Mouse (Mus musculus): ENCODE data around the gene Baiap2l1. TPM values are rescaled to one million over a fixed set of nuclear protein-coding genes. Genes with fewer than 3 reads are reported as not detected.
A peak's percentile ranks its signal among the peaks of the same experiment; 100 is the strongest.

Gene Baiap2l1
- polyA plus RNA-seq, 1 experiment from 2014 or later: 1.3 TPM

DNA sequence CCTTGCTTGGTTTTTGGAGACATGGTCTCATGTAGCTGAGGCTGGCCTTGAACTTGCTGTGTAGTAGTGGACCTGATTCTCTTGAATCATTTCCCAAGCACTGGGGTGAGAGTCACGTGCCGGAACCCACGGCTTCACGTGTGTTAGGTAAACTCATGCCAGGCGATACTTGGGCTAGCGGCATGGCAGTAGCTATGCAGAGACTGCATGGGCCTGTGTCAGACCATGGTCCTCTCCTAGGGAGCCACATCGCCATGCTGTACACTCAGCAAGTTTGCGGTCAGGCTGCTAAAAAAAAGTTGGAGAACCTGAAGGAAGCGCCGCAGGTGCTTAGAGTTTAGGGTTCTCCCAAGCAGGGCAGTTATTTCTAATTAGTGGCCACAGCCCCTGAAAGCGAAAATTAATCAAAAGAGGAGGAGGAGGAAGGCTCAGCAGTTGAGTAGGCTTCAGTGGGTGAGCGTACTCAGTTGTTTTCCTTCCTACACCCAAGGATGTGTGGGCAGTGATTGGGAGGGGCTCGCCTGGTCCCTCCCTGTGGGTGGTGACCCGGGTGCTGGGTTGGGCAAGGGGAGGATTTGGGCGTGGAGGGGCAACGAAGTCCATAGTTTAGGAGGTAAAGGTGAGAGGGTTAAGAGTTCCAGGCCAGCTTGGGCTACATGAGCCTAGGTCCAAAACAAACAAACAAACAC is 103.6 kb downstream of the Baiap2l1 start:
- no peak overlapping the region for H3K27ac ChIP-seq
- 57% methylated on average over 16 of the region's 16 CpGs for WGBS
- peak overlapping the region; percentile 83 for H3K4me2 ChIP-seq
- H3K36me3 ChIP-seq (ENCODE audit: poor library complexity, severe bottlenecking): peaks cover 10% of the 10 kb centered on the region
- ATAC-seq: peak; percentile 12; the same call in 1 of the 2 replicates
- H3K4me1 ChIP-seq: peaks cover 39% of the 10 kb centered on the region
- H3K27me3 ChIP-seq: no peaks in the 10 kb centered on the region
- peaks cover 5% of the 10 kb centered on the region; the same call in 1 of the 2 replicates for H3K9me3 ChIP-seq (replicated peaks)
- H3K4me3 ChIP-seq: peak overlapping the region; percentile 98
- H3K9ac ChIP-seq: 0 out of 2 replicates have a peak overlapping the region, but pooled peaks have one; percentile 96

DNA sequence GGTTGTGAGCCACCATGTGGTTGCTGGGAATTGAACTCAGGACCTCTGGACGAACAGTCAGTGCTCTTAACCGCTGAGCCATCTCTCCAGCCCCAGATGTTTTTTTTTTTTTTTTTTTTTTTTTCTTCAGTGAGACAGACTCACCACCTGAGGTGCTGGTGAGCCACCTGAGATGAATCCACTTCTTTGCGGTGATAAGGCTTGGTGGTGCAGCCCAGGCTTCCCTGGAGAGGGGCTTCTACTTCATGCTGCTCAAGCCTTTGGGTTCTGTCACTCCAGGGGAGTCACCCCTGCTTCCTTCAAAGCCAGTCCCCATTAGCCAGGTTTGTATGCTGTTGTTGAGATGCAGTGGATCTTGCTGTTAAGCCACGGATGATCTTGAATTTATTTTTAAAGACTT is 104.7 kb downstream of the Baiap2l1 start:
- Histone ChIP-seq H3K27me3 (no peaks in the 10 kb centered on the region), H3K36me3 (ENCODE audit: poor library complexity, severe bottlenecking) (no peaks in the 10 kb centered on the region), H3K4me1 (peaks cover 29% of the 10 kb centered on the region), H3K27ac (no peak overlapping the region), H3K9ac (no peak overlapping the region), H3K4me3 (no peak overlapping the region), H3K4me2 (no peak overlapping the region), H3K9me3 (replicated peaks) (peaks cover 5% of the 10 kb centered on the region; the same call in 1 of the 2 replicates)
- no peak for ATAC-seq
- WGBS: 81% methylated on average over 4 of the region's 4 CpGs

- no peak overlapping the region for H3K27ac ChIP-seq
- WGBS: 92% methylated on average over 13 of the region's 13 CpGs
- no peak overlapping the region for H3K4me3 ChIP-seq
- no peaks in the 10 kb centered on the region for H3K36me3 ChIP-seq (ENCODE audit: poor library complexity, severe bottlenecking)
- no peaks in the 10 kb centered on the region for H3K27me3 ChIP-seq
- H3K4me2 ChIP-seq: no peak overlapping the region
- H3K9ac ChIP-seq: no peak overlapping the region
- H3K4me1 ChIP-seq: peaks cover 17% of the 10 kb centered on the region
- no peak for ATAC-seq
- H3K9me3 ChIP-seq (replicated peaks): peaks cover 5% of the 10 kb centered on the region; the same call in 1 of the 2 replicates
Observed at GRCm38 (mm10) chr5:144251876-144252577, 105.9 kb downstream of the Baiap2l1 start.

- Histone ChIP-seq H3K9me3 (replicated peaks) (peaks cover 5% of the 10 kb centered on the region; the same call in 1 of the 2 replicates), H3K4me2 (no peak overlapping the region), H3K4me3 (no peak overlapping the region), H3K4me1 (0 out of 2 replicates have a peak, but pooled peaks cover 6% of the 10 kb centered on the region), H3K9ac (no peak overlapping the region), H3K27ac (no peak overlapping the region), H3K27me3 (no peaks in the 10 kb centered on the region), H3K36me3 (ENCODE audit: poor library complexity, severe bottlenecking) (no peaks in the 10 kb centered on the region)
- WGBS: 90% methylated on average over 3 of the region's 3 CpGs
- ATAC-seq: no peak
Observed at GRCm38 (mm10) chr5:144249871-144250270, 108.0 kb downstream of the Baiap2l1 start.

DNA sequence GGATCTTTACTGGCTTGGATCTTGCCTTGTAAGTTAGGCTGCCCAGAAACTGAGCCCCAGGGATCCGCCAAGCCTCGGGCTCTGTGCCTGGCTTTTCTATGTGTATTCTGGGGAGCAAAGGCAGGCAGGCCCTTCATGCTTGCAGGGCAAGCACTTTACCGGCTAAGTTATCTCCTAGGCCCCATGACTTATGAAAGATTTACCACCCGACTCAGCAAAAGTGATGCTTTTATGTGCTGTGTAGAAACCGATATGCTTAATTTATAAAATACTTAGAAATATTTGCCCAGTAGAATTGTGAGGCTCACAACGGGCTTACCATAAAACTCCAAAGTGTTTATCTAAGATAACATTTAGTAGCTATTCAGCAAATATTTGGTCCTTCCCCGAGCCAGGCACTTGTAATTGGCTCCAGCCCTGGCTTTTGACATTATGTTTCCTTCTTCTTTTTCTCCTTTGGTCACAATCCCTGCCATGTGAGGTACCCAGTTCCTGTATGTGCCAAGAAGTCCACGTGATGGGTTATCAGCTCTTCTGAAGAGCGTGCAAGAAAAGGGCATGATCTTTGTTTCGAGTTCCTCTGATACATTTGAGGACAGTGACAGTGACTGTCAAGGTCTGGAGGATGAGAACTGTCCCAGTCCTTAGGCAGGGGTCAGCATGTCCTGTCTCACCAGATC is 109.9 kb downstream of the Baiap2l1 start:
- Histone ChIP-seq H3K9ac (no peak overlapping the region), H3K4me3 (no peak overlapping the region), H3K4me1 (no peaks in the 10 kb centered on the region), H3K4me2 (no peak overlapping the region), H3K27me3 (no peaks in the 10 kb centered on the region), H3K27ac (no peak overlapping the region), H3K9me3 (replicated peaks) (peaks cover 5% of the 10 kb centered on the region; the same call in 1 of the 2 replicates), H3K36me3 (ENCODE audit: poor library complexity, severe bottlenecking) (no peaks in the 10 kb centered on the region)
- WGBS: 86% methylated on average over 10 of the region's 10 CpGs
- no peak for ATAC-seq

GRCm38 (mm10) chr5:144247307-144247706 is 110.6 kb downstream of the Baiap2l1 start:
- no peaks in the 10 kb centered on the region for H3K36me3 ChIP-seq (ENCODE audit: poor library complexity, severe bottlenecking)
- H3K4me3 ChIP-seq: no peak overlapping the region
- H3K9me3 ChIP-seq (replicated peaks): peaks cover 5% of the 10 kb centered on the region; the same call in 1 of the 2 replicates
- H3K9ac ChIP-seq: no peak overlapping the region
- H3K4me2 ChIP-seq: no peak overlapping the region
- H3K4me1 ChIP-seq: no peaks in the 10 kb centered on the region
- 80% methylated on average over 10 of the region's 10 CpGs for WGBS
- no peak overlapping the region for H3K27ac ChIP-seq
- no peaks in the 10 kb centered on the region for H3K27me3 ChIP-seq
- no peak for ATAC-seq

- peaks cover 5% of the 10 kb centered on the region; the same call in 1 of the 2 replicates for H3K9me3 ChIP-seq (replicated peaks)
- 94% methylated on average over 7 of the region's 7 CpGs for WGBS
- H3K27ac ChIP-seq: no peak overlapping the region
- ATAC-seq: no peak
- H3K27me3 ChIP-seq: no peaks in the 10 kb centered on the region
- H3K4me2 ChIP-seq: no peak overlapping the region
- H3K4me3 ChIP-seq: no peak overlapping the region
- no peaks in the 10 kb centered on the region for H3K36me3 ChIP-seq (ENCODE audit: poor library complexity, severe bottlenecking)
- no peak overlapping the region for H3K9ac ChIP-seq
- H3K4me1 ChIP-seq: no peaks in the 10 kb centered on the region
Observed at GRCm38 (mm10) chr5:144246669-144247068, 111.2 kb downstream of the Baiap2l1 start.

- Histone ChIP-seq H3K4me1 (no peaks in the 10 kb centered on the region), H3K27ac (no peak overlapping the region), H3K27me3 (no peaks in the 10 kb centered on the region), H3K4me2 (no peak overlapping the region), H3K9ac (no peak overlapping the region), H3K9me3 (replicated peaks) (peaks cover 5% of the 10 kb centered on the region; the same call in 1 of the 2 replicates), H3K4me3 (no peak overlapping the region), H3K36me3 (ENCODE audit: poor library complexity, severe bottlenecking) (no peaks in the 10 kb centered on the region)
- no peak for ATAC-seq
- 63% methylated on average over 2 of the region's 2 CpGs for WGBS
Observed at GRCm38 (mm10) chr5:144245592-144245991, 112.3 kb downstream of the Baiap2l1 start.

DNA sequence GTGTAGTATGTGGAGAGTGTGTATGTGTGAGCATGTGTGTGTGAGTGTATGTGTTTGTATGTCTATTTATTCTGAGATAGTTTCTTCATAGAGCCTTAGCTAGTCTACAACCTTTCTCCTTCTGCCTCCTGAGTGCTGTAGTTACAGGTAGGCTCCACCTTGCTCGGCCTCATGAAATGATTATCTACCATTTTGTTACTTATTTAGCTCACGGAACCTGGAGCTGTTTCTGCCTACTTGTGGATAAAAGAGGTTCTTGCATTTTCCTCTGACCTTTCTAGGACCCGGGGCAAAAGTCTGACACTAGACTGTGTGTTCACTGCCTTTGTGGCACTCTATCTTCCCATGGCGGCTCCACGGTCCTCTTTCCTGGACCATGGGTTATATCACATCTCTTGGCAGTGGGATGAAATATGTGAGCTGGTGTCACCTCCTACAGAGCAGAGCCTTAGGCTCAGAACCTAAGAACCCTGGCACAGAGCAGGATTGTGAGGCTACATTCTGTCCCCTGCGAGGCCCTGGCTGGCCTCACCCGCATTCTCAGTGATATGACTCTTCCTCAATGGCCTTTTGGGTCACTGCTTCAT is 113.9 kb downstream of the Baiap2l1 start, which contains the start of gene Bri3:
Bri3 (plus strand) TSS at position 537 of the 587 bp plus-strand sequence.
- no peaks in the 10 kb centered on the region for H3K36me3 ChIP-seq (ENCODE audit: poor library complexity, severe bottlenecking)
- H3K4me2 ChIP-seq: no peak within 1 kb of the TSS
- ATAC-seq: no peak
- no peak within 1 kb of the TSS for H3K4me3 ChIP-seq
- H3K27me3 ChIP-seq: no peaks in the 10 kb centered on the region
- no peaks in the 10 kb centered on the region for H3K4me1 ChIP-seq
- no peak within 1 kb of the TSS for H3K9ac ChIP-seq
- WGBS: 91% methylated on average over 7 of the region's 7 CpGs
- no peak within 1 kb of the TSS for H3K27ac ChIP-seq
- no peaks in the 10 kb centered on the region for H3K9me3 ChIP-seq (replicated peaks)

- Histone ChIP-seq H3K4me2 (no peak overlapping the region), H3K27ac (no peak overlapping the region), H3K9ac (no peak overlapping the region), H3K4me3 (no peak overlapping the region), H3K27me3 (no peaks in the 10 kb centered on the region), H3K36me3 (ENCODE audit: poor library complexity, severe bottlenecking) (no peaks in the 10 kb centered on the region), H3K4me1 (no peaks in the 10 kb centered on the region), H3K9me3 (replicated peaks) (no peaks in the 10 kb centered on the region)
- WGBS: 80% methylated on average over 1 of the region's 1 CpGs
- no peak for ATAC-seq
Observed at GRCm38 (mm10) chr5:144238969-144239368, 118.9 kb downstream of the Baiap2l1 start.

- no peak overlapping the region for H3K9ac ChIP-seq
- no peak overlapping the region for H3K4me2 ChIP-seq
- 78% methylated on average over 7 of the region's 7 CpGs for WGBS
- no peaks in the 10 kb centered on the region for H3K27me3 ChIP-seq
- H3K4me3 ChIP-seq: no peak overlapping the region
- no peak overlapping the region for H3K27ac ChIP-seq
- H3K4me1 ChIP-seq: no peaks in the 10 kb centered on the region
- no peaks in the 10 kb centered on the region for H3K36me3 ChIP-seq (ENCODE audit: poor library complexity, severe bottlenecking)
- no peaks in the 10 kb centered on the region for H3K9me3 ChIP-seq (replicated peaks)
- no peak for ATAC-seq
Observed at GRCm38 (mm10) chr5:144234714-144235113, 123.2 kb downstream of the Baiap2l1 start.
